Mouse (Mus musculus): ENCODE data around the gene Ttc39a. TPM values are rescaled to one million over a fixed set of nuclear protein-coding genes. Genes with fewer than 3 reads are reported as not detected.
A peak's percentile ranks its signal among the peaks of the same experiment; 100 is the strongest.

Gene Ttc39a
- total RNA-seq, 4 experiments from 2014 or later, result 0.11 to 0.16 TPM; not detected in 2

DNA sequence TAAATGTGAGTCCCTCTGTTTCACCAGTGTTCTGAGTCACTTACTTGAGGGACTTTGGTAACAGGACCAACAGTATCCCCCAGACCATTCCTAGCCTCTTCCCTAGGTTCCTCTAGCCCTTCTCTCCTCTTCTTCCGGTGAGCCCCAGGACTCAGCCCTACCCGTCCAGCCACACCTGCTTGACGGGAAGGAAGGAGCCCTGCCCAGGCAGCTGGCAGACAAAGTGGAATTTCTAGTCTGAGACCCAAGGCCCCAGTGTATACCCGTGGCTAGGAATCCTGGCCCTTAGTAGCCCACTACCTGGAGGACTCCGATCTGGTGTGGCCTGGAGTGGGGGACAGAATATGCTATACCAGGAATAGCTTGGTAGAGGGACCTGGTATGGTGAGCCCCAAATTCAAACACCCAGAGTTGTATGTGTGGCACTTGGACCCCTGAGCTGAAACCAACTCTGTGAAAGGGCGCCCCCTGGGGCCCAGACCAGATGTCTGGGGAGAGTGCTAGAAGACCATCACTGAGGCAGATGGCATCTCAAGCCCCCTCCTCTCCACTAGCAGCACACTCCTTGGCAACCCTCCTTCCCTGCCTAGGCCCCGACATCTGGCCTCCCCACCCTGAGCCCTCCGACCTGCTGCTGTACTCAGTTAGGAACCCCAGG lies 13.8 kb downstream of the Ttc39a start:
- no peak for DNase-seq (ENCODE audit: low spot score in 2 of 2)

DNA sequence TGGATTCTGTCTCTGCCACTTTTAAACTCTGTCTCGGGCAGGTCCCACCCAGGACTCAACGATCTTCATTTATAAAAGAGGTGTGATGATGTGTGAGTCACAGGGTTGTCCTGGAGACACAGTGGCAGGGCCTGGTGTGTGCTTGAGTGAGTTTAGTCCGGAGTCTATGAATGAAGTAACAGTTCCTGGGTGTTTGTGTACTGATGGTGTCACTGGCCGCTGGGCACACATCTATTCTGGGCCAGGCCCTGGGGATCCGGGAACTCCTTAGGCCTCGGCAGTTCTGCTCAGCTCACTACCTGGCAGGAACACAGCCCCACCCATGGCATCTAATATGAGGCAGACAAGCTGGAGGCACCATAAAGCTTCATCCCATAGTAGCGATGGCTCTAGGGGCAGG lies 15.2 kb downstream of the Ttc39a start:
- no peak for DNase-seq (ENCODE audit: low spot score in 2 of 2)

DNA sequence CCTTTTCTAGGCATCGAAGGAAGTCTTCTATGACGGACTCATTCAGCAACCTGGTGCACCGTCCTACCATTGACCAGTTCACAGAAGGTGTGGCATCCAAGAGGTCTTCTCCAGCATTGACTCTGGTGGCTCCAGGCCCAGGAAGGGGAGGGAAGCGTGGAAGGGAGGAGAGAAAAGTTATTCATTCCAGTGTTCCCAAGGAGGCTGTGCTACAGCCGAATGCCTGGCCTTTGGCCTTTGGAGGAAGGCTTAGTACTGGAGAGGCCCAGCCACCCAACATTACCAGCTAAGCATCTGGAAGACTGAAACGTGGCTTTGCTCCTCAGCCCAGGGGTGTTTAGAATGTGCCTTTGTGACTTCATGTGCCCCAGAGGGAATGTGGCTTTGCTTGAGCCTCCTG lies 16.0 kb downstream of the Ttc39a start:
- no peak for DNase-seq (ENCODE audit: low spot score in 2 of 2)

DNA sequence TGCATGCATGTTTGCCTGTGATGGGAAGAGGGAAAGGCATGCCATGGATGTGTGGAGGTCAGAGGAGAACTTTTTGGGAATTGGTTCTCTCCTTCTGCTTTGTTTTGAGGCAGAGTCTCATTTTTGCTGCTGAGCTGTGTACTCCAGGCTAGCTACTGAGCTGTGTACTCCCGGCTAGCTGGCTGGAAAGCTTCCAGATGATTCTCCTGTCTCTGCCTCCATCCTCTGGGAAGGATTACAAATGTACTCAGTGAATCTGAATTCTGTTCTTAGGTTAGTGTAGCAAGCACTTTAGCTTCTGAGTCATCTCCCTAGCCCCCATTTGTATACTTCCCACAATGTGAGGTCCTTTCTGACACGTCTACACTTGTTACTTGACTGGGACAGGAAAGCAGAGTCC lies 17.0 kb downstream of the Ttc39a start:
- DNase-seq (ENCODE audit: low spot score in 2 of 2), result no peak

DNA sequence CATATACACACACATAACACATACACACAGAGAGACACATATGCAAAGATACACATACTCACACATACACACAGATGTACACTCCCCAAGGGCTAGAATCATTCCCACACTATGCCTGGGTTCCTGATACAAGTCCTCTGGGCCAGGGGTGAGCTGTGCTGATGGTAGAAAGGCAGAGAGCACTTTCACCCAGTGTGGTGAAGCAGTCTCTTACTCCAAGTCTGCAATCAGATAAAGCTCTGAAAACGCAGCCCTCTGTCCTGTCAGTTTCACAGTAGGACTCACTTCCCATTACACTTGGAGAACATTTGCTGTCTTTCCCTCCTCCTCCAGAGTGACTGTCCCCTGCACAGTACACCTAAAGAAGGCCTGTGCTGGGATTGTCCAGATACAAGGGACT lies 20.6 kb downstream of the Ttc39a start:
- no peak for DNase-seq (ENCODE audit: low spot score in 2 of 2)

DNA sequence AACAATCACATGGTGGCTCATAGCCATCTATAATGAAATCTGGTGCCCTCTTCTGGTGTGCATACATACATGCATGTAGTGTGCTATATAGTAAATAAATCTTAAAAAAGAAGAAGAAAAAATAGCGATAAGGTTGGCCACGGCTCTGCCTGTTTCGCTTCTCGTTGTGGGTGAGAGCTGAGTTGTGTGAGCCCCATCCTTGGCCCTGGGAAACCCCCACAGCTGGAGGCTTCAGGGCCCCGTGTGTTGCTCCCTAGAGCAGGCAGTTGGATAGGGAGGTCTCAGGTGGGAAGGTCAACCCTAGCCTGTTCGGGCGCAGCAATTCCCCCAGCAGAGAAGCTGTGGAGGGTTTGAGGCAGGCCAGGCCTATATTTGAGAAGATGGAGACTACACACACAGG lies 23.8 kb downstream of the Ttc39a start:
- no peak for DNase-seq (ENCODE audit: low spot score in 2 of 2)

DNA sequence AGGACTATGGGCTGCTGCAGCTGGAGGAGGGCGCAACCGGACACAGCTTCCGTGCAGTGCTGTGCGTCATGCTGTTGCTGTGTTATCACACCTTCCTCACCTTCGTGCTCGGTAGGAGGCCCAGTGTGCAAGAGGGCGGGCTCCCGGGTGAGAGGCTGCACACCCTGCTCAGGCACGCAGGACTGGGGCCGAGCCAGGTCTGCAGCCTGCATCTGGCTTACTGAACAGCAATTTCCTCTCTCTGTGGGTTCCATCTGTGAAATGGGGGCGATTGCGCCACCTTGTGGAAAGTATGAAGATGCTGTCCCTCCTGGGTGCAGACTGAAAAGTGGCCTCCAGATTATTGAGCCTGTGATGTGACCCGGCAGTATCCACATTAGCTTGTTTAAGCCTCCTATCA lies 24.4 kb downstream of the Ttc39a start:
- DNase-seq (ENCODE audit: low spot score in 2 of 2), result no peak

DNA sequence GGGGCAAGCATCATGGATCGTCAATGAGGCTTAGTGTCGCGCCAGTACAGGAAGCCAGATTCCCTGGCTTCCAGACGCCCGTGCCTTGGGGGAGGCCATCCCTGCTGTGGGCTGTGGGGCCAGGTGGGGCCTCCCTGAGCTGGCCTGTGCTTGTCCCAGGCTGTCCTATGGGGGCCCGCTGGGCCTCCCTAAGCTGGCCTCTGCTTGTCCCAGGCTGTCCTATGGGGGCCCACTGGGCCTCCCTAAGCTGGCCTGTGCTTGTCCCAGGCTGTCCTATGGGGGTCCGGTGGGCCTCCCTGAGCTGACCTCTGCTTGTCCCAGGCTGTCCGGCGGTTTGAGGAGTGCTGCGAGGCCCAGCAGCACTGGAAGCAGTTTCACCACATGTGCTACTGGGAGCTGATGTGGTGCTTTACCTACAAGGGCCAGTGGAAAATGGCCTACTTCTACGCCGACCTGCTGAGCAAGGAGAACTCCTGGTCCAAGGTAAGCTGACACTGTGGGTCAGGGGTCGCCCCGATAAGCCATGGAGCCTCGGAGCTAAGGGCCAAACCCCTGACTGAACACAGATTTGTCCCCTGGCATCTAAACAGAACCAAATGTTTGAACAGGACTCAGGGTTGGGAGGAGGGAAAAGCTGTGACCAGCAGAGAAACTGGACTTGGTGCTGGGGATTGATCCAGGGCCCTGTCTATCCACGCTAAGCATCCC lies 26.4 kb downstream of the Ttc39a start:
- no peak for DNase-seq (ENCODE audit: low spot score in 2 of 2)

DNA sequence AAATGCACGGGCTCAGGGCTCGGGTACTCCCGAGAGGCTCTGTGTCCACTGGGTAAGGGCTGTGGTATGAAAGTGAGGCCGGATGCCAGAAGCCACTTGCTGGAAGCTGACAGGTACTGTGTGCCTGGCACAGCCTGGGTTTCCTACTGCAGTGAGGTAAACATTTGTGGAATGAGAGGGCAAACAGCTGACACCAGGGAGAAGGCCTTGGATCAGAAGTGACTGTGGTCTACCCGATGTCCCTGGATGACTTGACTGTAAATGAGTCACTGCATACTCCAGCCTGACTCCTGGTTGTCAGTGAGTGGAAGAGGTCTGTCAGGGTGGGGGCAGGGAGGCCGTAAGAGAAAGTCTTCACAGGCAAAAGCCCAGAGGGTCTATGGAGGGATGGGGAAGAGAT lies 27.2 kb downstream of the Ttc39a start:
- DNase-seq (ENCODE audit: low spot score in 2 of 2), result peak in 1 of 2 experiments; percentile 46

DNA sequence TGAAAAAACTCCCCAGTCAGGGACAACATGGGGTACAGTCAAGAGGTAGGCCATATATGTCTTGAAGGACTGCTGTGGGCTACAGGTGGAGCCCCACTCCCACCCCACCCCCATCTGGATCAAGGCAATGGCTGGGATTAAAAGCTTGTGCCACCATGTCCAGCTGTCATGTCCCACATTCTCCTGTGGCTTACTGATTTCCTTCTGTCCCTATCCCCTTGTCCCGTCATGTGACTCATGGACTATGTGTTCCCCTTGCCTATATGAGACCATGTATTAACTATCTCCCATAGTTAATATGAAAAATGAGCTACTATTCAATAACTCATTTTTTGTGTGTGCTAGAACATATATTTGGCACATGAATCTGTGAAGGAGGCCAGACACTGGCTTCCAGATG lies 27.8 kb downstream of the Ttc39a start:
- no peak for DNase-seq (ENCODE audit: low spot score in 2 of 2)

DNA sequence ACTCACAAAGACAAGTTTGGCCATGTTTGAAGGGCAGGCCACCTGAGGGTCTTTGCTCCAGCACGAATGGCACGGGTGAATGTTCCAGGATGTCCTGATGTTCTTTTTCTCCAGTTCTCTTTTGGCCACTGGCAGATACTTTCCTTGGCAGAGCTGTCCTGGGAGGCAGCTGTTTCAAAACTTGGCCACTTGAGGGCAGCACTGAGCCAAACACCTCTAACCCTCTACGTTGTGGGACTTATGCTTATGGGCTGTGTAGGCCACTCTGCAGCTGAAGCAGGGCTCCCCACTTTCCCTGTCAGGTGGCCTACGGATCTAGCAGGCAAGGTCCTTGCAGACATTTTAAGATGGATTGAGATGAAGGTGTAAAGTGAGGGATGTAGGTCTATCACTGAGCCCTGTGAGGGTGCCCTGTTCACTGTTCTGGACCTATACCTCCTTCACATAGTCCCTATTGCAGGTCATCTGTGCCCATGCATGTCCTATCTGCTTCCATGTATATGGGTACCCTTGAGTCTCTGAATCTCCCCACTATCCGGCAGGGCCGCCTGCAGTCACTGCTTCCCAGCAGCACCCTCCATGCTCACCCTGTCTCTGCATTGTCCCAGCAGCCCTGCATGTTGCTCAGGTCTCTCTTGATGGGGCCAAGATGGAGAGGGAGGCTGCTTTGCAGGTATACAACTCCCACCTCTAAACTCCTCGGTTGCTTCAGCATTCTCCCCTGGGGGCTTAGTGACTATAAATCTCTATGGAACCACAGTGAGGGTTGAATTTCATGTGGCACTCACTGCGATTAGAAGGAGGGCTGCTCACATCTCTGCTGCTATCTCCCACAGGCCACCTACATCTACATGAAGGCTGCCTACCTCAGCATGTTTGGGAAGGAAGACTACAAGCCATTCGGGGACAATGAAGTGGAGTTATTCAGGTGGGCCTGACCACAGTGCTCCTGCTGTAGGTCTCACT lies 31.8 kb downstream of the Ttc39a start:
- peak; percentile 34 to 47 for DNase-seq (ENCODE audit: low spot score in 2 of 2)

DNA sequence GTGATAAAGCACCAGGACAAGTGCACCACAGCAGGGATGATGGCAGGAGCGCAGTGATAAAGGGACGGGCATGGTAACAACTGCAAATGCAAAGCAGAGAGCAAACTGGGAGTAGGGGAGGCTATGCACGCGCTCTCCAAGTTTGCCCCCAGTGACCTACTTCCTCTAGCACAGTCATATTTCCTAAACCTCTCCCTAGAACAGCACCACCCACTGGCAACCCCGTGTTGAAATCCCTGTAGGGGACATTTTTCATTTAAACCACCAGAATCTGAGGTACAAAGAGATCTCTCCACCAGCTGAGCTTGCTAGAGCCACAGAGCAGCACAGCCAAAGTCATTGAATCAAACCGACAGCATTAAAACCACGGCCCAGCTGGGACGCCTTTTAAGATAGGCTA lies 32.7 kb downstream of the Ttc39a start:
- DNase-seq (ENCODE audit: low spot score in 2 of 2), result no peak

DNA sequence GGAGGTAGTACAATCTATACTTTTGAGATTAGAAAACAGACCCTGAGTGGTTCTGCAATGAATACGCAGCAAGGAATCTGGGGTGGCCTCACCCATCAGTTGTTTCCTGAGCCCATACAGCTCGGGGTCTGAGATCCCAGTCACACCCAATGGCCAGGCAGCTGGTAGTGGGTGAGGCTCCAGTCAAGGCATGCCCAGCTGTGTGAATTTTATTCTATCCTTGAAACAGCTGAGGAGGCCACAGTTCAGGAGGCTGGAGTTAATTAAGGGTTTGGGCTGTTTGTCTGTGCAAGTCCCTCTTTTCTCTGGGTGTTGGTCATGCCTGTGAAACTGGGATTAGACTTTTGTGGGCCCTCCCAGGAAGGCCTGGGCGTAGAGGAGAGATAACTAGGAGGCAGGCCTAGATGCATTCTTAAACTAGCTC lies 33.4 kb downstream of the Ttc39a start:
- no peak for DNase-seq (ENCODE audit: low spot score in 2 of 2)

DNA sequence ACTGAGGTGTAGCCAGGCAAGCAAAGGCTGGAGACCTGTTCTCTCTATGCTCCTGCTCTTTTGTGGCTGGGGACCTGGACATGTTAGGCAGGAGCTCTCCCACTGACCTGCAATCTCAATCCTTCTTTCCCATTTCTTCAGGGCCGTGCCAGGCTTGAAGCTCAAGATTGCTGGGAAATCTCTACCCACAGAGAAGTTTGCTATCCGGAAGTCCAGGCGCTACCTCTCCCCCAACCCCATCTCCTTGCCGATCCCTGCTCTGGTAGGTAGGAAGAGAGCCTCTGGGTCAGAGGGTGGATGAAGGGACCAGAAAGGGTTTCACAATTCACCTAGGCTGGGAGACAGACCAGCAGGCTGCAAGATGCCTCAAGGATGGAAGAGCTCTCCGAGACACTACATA lies 34.0 kb downstream of the Ttc39a start:
- DNase-seq (ENCODE audit: low spot score in 2 of 2), result no peak

DNA sequence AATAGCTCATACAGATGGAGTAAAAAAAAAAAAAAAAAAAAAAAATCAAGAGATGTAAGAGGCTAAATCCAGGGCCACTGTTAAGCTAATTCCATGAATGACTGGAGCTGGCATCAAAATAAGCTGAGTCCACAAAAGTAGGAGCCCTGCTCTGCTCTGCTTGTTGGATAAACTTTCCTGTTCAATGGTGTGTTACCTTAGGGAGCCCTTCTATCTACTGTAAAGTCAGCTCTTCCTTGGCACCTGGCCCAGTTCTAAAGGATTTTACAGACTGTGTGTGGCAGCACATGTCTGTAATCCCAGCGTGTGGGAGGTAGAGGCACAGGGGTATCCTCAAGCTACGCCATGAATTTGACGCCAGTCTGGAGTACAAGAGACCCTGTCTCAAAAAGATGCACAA lies 34.6 kb downstream of the Ttc39a start:
- DNase-seq (ENCODE audit: low spot score in 2 of 2), result no peak

DNA sequence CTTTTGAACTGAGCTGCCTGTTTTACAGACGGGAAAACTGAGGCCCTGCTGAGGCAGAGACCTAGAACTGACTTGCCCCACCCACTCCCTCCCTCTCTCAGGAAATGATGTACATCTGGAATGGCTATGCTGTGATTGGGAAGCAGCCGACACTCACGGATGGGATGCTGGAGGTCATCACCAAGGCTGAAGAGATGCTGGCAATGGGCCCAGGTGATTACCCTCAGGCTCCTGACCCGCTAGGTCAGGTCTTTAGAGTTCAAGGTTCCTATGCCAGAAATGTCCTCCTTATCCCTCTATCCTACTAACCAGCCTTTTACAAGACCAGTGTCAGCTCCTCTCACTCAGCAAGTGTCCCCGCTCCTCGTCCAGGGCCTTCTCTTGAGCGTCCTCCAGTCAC lies 35.7 kb downstream of the Ttc39a start:
- no peak for DNase-seq (ENCODE audit: low spot score in 2 of 2)

DNA sequence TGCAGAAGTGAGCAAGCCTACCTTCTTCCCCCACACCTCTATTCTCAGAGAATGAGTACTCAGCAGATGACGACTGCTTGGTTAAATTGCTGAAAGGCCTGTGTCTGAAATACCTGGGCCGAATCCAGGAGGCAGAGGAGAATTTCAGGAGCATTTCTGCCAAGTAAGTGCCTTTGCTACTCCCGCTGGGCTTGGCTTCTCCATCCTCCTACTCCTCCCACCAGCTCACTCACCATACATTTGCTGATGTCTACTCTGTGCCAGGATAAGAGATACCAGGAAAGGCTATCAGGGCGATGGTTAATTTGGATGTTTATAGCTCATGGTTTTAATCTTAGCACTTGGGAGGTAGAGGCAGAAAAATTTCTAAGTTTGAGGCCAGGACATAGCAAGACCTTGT lies 36.2 kb downstream of the Ttc39a start:
- DNase-seq (ENCODE audit: low spot score in 2 of 2), result no peak

DNA sequence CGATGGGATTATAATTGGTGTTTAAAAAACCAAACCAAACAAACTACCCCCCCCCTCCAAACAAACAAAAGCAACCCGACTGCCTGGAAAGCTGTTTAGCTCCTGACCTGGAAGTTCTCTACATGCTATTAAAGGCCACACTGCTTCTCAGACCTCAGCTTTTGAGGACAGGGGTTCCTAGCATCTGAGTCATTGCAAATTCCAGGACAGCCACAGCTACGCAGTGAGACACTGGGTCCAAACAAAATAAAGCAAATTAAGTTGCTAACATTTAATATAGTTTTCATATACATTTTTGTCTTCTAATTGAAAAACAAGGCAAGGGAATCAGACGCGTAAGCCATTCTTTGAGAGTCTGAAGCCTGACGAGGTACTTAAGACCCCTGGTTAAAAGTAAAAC lies 38.0 kb downstream of the Ttc39a start:
- DNase-seq (ENCODE audit: low spot score in 2 of 2), result no peak

DNA sequence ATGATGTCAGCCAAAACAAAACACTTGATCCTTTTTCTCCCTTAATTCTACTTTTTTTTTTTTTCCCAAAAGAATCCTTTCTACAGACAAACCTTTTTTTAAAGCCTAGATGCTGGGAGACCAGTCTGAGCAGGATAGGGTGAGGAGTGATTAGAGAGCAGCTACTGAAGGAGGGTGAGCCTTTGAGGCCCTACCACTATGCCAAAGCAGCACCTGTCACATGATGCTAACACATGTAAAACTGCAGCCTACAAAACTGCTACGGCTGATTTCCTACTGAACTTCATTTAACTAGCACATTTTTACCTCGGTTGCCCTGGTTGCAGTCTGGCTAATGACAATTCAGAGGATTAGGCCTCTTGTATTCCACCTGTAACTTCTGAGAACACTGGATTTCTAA lies 38.5 kb downstream of the Ttc39a start:
- no peak for DNase-seq (ENCODE audit: low spot score in 2 of 2)

DNA sequence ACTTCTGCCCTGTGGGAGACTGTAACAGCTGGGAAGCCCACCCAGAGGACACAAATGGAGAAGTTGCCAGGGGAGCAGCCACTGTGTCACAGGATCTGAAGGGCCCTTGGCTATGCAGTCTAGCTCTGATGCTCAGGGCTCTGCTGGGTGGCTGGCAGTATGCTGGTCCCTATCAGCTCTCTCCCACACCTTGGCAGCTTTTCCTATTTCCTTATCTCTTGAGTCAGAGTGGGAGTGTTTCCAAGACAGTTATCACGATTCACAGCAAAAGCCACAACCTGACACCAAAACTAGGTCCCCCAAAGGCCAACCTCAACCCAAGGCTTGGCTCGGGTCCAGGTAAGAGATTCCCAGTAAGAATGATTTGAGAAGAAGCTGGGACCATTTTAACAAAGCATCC lies 39.0 kb downstream of the Ttc39a start:
- DNase-seq (ENCODE audit: low spot score in 2 of 2), result no peak

DNA sequence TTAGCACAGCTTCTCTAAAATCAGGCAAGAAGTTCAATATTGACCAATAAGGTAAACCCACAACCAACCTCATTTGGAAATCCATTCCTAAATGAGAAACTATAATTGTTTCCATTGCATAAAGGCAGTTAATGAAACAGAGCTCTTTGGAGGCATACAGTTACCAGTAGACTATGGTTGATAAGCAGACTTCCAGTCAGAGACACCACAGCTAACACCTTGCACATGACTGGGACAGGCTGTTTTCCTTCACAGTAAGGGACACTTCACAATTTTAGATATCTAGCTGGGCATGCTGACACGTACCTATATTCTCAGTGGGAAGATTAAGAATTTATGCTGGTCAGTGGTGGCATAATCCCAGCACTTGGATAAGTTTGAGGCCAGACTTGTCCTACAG lies 39.5 kb downstream of the Ttc39a start:
- no peak for DNase-seq (ENCODE audit: low spot score in 2 of 2)

DNA sequence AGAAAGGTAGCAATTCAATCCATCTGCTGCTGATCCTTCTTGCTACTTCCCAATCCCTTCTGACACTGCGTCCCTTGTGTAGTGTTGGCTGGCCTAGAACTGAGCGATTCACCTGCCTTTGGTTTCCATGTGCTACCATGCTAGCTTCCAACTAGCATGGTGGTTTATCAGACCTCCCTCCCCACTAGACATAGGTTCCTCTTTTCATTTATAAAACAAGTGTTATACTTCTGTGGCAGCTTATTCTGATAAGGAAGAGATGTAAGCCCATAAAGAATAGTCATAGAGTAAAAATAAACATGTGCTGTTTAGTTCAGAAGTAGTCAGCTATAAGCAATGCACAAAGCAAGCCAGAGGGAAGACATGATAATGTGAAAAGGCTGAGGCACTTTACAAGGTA lies 42.1 kb downstream of the Ttc39a start:
- DNase-seq (ENCODE audit: low spot score in 2 of 2), result no peak
